Mouse (Mus musculus): ENCODE data around the gene Wdr44. TPM values are rescaled to one million over a fixed set of nuclear protein-coding genes. Genes with fewer than 3 reads are reported as not detected.

Gene Wdr44
- polyA plus RNA-seq, 1 experiment from 2014 or later, result 9.1 TPM

Other genes with a start within 250 kb of the Wdr44 start
- gene Gm4907, start 189.5 kb downstream of the Wdr44 start, polyA plus RNA-seq (2015; fragmentation: Nextera tagmentation; extraction: Ambion mirVana), result not detected in 2 replicates

Measured in limb, embryonic 13.5 days (tissue).